Mouse (Mus musculus) spleen, embryonic (tissue): ENCODE measurements at regions not wholly inside any gene's neighbourhood (a gene's known extent, or its start where the extent isn't known, plus 50 kb on each side); places are given as distances from the start of the nearest gene placed in this dataset.

Source experiments
- CTCF ChIA-PET: fragments of 350-600 bp; sonication (Branson Sonifier 250); formaldehyde crosslinking; loops from one replicate; lab custom pipeline; 2022; lab: Charles Lee

DNA sequence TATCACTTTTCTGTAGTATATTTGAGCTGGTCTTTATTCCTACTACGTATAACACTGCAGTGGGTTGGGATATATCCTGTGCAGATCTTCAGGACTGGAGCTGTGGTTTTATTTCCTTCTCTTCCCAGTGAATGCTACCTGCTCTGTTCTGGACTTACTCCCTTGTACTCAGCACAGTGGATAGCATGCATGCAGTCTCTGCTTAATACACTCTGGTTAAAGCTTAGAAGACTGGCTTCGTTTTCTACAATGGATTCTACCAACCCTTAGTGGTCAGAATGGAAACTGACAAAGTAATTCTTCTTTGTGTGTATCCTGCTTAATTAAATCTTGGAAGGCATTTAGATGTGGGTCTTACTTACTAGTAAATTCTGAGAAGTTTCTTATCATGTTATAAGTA is 292.3 kb downstream of the 1700017N19Rik start:
- CTCF ChIA-PET: no interaction called here

DNA sequence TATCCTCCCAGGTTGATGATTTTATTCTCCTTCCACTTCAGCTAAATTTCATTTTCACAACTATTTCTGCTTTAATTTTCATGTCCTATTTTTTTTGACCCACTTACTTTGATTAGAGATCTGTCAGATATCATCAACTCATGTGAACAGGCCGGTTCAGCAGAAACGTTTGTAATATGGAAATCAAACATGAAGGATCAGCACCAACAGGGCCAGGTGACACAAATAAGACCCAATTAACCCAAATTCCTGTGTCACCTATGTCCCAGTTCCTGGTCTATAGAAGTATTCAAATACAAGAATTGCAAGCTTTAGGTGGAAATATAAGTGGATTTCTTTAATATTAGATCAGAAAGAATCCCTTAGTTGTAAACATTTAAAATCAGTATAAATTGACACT is 332.7 kb downstream of the 1700017N19Rik start:
- CTCF ChIA-PET: no interaction called here

DNA sequence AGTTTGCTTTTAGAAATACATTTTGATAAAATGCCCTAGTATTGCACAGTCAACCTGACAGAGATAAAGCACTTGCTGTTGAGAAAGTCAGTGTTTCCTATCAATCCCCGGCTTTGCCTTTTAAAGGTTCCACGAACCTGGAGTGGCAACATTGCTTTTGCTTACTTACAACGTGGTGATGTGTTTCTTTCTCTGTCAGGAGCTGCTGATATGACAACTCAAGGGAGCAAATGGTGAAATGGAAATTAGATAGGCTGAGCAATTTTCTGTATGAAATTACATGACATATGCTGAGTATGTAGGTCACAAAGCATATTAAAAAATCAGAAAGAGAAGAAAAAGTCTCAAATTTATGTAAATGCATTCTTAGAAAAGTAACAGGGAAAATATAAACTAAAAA is 336.8 kb downstream of the 1700017N19Rik start:
- CTCF ChIA-PET: no interaction called here

DNA sequence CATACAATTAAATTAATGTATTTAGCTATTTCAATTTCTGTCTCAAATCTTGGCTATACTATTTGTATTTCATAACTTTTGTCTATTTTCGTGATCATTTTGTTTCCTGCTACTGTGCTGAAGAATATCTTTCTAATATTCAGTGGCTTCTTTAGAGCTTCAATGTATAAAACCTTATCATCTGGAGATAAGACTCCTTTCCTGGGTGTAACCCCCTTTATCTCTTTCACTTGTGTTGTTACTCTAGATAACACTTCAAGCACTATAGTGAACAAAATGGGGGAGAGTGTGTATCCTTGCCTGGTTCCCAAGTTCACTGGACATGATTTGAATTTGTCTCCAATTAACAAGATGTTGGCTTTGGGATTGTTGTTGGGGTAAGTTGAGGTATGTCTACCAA is 341.5 kb downstream of the 1700017N19Rik start:
- CTCF ChIA-PET: no interaction called here

DNA sequence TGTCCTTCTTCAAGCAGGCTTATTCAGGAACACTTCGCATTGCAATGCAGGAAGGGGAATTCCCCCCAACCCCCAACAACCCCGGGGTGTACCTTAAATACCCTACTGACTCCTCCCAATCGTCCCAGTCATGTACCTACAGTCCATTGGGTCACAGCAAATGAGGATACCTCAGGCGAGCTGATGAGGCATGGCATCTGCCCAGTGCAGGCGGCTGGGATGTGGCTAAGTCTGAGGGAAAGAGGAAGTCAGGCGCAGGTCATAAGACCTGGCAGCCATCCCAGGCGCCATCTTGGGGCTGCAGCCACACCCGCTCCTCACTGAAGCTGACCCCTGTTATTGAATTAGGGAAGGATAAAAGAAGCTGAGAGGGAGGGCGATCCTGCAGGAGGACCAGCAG is 368.1 kb downstream of the 1700017N19Rik start:
- CTCF ChIA-PET: no interaction called here

DNA sequence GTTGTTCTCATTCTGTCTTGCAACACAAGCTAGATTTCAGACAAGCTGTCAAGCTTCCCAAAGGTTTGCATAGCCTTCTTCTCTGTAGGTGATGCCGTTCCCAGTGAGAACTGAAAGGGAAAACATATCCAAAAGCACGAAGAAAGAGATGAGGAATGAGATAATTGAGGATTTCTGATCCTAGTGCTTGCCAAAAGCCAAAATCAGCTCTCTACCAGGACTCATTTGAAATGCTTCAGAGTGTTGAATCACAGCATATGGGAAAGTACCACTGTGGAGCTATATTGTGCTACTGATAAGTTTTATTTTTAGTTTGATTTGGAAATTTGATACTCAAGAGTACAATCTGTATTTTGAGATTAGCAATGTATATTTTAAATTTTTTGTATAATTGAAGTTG is 413.2 kb downstream of the 1700017N19Rik start:
- CTCF ChIA-PET: no interaction called here

DNA sequence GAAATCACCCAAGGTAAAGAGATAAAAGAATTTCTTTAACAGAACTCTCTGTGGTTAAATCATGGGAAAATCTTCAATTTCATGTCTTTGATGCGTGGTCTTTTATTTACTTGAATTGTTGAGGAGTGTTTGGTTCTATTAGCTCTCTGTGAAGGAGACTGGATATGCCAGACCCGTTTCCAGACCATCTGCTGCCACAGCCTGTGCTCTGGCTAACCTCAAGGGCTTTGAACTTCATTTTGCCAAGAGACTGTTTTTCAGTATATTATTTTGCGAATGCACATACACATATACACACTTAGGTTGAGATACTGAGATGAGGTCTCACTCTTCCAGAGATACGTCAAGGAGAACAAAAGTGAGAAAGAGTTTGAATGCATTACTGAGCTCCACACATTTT is 414.4 kb downstream of the 1700017N19Rik start:
- CTCF ChIA-PET: no interaction called here

DNA sequence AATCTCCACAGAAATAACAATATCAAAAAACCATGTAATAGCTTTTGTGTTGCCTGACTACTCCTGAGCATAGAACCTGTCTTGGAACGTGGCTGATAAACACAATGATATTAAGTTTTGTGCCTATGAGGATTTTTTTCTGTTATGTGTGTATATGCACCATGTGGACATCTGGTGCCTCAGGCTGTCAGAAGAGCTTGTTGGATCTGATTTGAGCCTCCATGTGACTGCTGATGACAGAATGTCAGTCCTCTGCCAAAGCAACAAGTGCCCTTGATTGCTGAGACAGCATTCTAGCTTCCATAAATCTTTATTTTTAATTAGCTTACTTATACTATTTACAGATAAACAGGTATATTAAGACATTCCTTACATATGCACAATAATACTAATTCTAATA is 425.1 kb downstream of the 1700017N19Rik start:
- CTCF ChIA-PET: no interaction called here

DNA sequence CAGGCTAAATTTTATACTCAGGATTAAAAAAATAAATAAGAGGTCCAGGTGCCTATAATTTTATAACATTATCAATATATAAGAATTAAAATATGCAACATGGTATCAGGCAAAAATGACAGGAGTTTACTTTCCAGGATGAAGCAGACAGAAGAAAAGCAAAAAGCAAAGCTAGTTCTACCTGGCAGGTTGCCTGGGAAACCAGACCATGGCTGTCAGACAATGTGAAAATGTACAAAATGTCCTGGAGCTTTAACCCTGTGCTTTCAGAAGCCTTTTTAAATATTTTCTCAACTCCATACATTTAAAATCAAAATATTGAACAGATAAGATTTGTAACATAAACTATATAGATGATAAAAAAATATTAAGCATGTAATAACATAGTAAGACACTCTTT is 448.3 kb downstream of the 1700017N19Rik start:
- CTCF ChIA-PET: interaction anchor here (0.7 kb wide), 1 partner anchor 466 kb away, joined by 5 read pairs; no protein-coding TSS in a partner anchor

DNA sequence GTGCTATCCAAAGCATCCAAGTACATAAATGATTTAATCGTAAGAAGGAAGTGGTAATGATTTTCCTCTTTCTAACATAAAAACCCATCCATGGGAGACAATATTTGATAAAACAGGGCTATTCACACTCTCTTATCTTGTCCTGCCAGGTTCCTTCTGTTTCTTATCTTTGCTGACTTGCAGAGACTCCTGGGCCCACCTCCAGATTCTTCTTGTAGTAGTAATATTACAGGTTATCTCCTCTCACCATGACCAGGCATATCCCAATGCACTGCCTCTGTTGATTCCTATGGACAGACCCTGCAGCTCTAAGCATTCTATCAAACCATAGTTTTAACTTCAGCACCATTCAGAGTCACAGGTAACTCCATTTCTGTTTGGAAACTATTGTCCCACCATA is 448.8 kb downstream of the 1700017N19Rik start:
- CTCF ChIA-PET: no interaction called here
